20 mouse cellular contexts compared by ENCODE assay signal in the genomic region with DNA sequence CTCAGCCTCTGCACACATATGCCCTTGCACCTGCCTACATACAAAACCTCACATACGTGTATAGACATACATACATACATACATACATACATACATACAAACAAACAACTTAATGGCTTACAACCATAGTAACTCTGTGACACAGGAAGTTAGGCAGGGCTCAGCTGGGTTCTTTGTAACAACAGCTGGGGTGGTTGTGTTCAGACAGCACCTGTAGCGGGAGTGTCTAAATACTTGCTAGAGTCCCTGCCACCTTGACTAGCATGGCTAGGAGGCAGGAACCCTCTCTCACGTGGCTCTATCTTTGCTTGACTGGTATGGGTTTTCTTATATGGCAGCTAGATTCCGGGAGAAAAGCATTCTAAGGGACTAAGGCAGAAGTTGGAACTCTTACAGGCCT. TPM values are rescaled to one million over a fixed set of nuclear protein-coding genes. Genes with fewer than 3 reads are reported as not detected.
A peak's percentile ranks its signal among the peaks of the same experiment; 100 is the strongest.
DNase-seq lines count a peak whose midpoint lies in the region; ATAC-seq and TF ChIP-seq lines count a peak whose summit lies in the region.
"Had no signal": no experiment of that assay in that cellular context is flagged by ENCODE, and none has a peak within 500 bp of the region (broad histone marks: within the 10 kb centered on the region; RNA-seq: fewer than 3 reads in every experiment).

No protein-coding gene starts in this region.

- no peak for TF ChIP-seq POLR2A in spleen, adult 2 months (IDR thresholded peaks at IDR 0.05; ENCODE audit: low read depth, low read length)
- no peak for TF ChIP-seq POLR2A in bone marrow, adult 2 months (IDR thresholded peaks at IDR 0.05; ENCODE audit: borderline replicate concordance, control insufficient read depth, low read depth, low read length)
- no peak for TF ChIP-seq POLR2A in thymus, adult 2 months (IDR thresholded peaks at IDR 0.05; ENCODE audit: control insufficient read depth, extremely low read depth, insufficient read depth, low read length, poor library complexity)

- no peaks in the 10 kb centered on the region for H3K27me3 ChIP-seq in spleen, adult 2 months (ENCODE audit: control insufficient read depth, insufficient read depth, low read length)
- no peaks in the 10 kb centered on the region for H3K27me3 ChIP-seq in thymus, adult 2 months (ENCODE audit: control insufficient read depth, insufficient read depth, low read length)
- no peaks in the 10 kb centered on the region for H3K27me3 ChIP-seq in hindbrain, embryonic 13.5 days
- H3K27me3 ChIP-seq: stomach, embryonic 15.5 days had no signal

- no peaks in the 10 kb centered on the region for H3K9me3 ChIP-seq in hindbrain, embryonic 13.5 days
- H3K9me3 ChIP-seq: forebrain, embryonic 10.5 days; midbrain, embryonic 10.5 days; stomach, embryonic 15.5 days had no signal

- DNase-seq in spleen, adult 2 months (ENCODE audit: low read depth in 1 of 2, low spot score in 2 of 2), result no peak
- no peak for DNase-seq in spleen, postnatal 4 days (ENCODE audit: low spot score in 2 of 2)
- peak; percentile 72 for DNase-seq in thymus, adult 2 months
- DNase-seq in thymus, postnatal 4 days, result peak; percentile 66
- DNase-seq in retina, embryonic 14.5 days (ENCODE audit: low spot score), result no peak
- DNase-seq in gastrocnemius, adult 2 months, result no peak
- DNase-seq: adrenal gland, adult 2 months; cerebellum, adult 11-12 months; cerebellum, postnatal 10 days; gastrocnemius, postnatal 36 days; heart, postnatal 10 days; kidney, adult 18-20 months; right cerebral cortex, postnatal 25 days; spleen, adult 18-20 months had no signal

- 63% methylated on average over 4 of the region's 4 CpGs for WGBS in spleen, adult 2 months
- WGBS in bone marrow, adult 2 months, result 65% methylated on average over 4 of the region's 4 CpGs
- 27% methylated on average over 4 of the region's 4 CpGs for WGBS in thymus, adult 2 months
- WGBS in hindbrain, embryonic 13.5 days, result 97% methylated on average over 4 of the region's 4 CpGs

- no peak overlapping the region for H3K4me3 ChIP-seq in spleen, adult 2 months (ENCODE audit: extremely low read depth, insufficient read depth, insufficient read length)
- H3K4me3 ChIP-seq in bone marrow, adult 2 months (replicated peaks; ENCODE audit: control insufficient read depth, low read depth, low read length), result no peak overlapping the region
- H3K4me3 ChIP-seq in thymus, adult 2 months (ENCODE audit: control insufficient read depth, insufficient read depth, low read length), result no peak overlapping the region
- H3K4me3 ChIP-seq in hindbrain, embryonic 13.5 days, result no peak overlapping the region
- H3K4me3 ChIP-seq in gastrocnemius, adult 2 months, result no peak overlapping the region
- H3K4me3 ChIP-seq: forebrain, embryonic 10.5 days; midbrain, embryonic 10.5 days; stomach, embryonic 15.5 days had no signal

- no peak overlapping the region for H3K9ac ChIP-seq in hindbrain, embryonic 13.5 days
- H3K9ac ChIP-seq: stomach, embryonic 15.5 days had no signal

- H3K27ac ChIP-seq in spleen, adult 2 months (ENCODE audit: insufficient read depth, low read length), result peak overlapping the region; percentile 28; the same call in 1 of the 2 replicates
- peak overlapping the region; percentile 38; the same call in 1 of the 2 replicates for H3K27ac ChIP-seq in bone marrow, adult 2 months (ENCODE audit: control insufficient read depth, insufficient read depth, low read depth, low read length, poor library complexity)
- H3K27ac ChIP-seq in thymus, adult 2 months (ENCODE audit: control insufficient read depth, insufficient read depth, low read length), result peak overlapping the region; percentile 95
- no peak overlapping the region for H3K27ac ChIP-seq in hindbrain, embryonic 13.5 days
- no peak overlapping the region; the same call in 1 of the 2 replicates for H3K27ac ChIP-seq in gastrocnemius, adult 2 months
- H3K27ac ChIP-seq: forebrain, embryonic 10.5 days; midbrain, embryonic 10.5 days; stomach, embryonic 15.5 days had no signal

- no peak for ATAC-seq in hindbrain, embryonic 13.5 days (ENCODE audit: low FRiP score)
- ATAC-seq: forebrain, embryonic 16.5 days had no signal

- intact Hi-C loops in gastrocnemius, adult 2 months (cut with DNase I), result no loop called here

- H3K36me3 ChIP-seq in spleen, adult 2 months (ENCODE audit: control insufficient read depth, insufficient read depth, low read length), result no peaks in the 10 kb centered on the region
- no peaks in the 10 kb centered on the region for H3K36me3 ChIP-seq in thymus, adult 2 months (ENCODE audit: control insufficient read depth, insufficient read depth, low read length)
- H3K36me3 ChIP-seq in hindbrain, embryonic 13.5 days, result no peaks in the 10 kb centered on the region
- H3K36me3 ChIP-seq: stomach, embryonic 15.5 days had no signal

- H3K4me1 ChIP-seq in spleen, adult 2 months (ENCODE audit: control insufficient read depth, insufficient read depth, insufficient read length), result peaks cover 15% of the 10 kb centered on the region
- peaks cover 4% of the 10 kb centered on the region for H3K4me1 ChIP-seq in bone marrow, adult 2 months (ENCODE audit: control insufficient read depth, insufficient read depth, low read length)
- H3K4me1 ChIP-seq in thymus, adult 2 months (replicated peaks; ENCODE audit: control insufficient read depth, insufficient read depth, low read length), result peaks cover 66% of the 10 kb centered on the region
- peaks cover 46% of the 10 kb centered on the region for H3K4me1 ChIP-seq in hindbrain, embryonic 13.5 days (replicated peaks)

- H3K4me2 ChIP-seq in hindbrain, embryonic 13.5 days, result no peak overlapping the region
- H3K4me2 ChIP-seq: stomach, embryonic 15.5 days had no signal

- TF ChIP-seq CTCF in spleen, adult 2 months (IDR thresholded peaks at IDR 0.05; ENCODE audit: extremely low read depth, insufficient read depth, insufficient read length, insufficient replicate concordance), result no peak
- no peak for TF ChIP-seq CTCF in bone marrow, adult 2 months (IDR thresholded peaks at IDR 0.05; ENCODE audit: control insufficient read depth, insufficient read depth, low read length)
- no peak for TF ChIP-seq CTCF in thymus, adult 2 months (IDR thresholded peaks at IDR 0.05; ENCODE audit: borderline replicate concordance, control insufficient read depth, extremely low read depth, insufficient read depth, low read length, poor library complexity)
- no peak for TF ChIP-seq CTCF in gastrocnemius, adult 2 months (IDR thresholded peaks at IDR 0.05)

RNA-seq across cellular contexts. Expression of a gene that starts 27.8 kb away (rescaled TPM):
- polyA plus RNA-seq in spleen, adult 2 months (2012; rRNA removed), result 62.9 and 73.2 TPM in 2 replicates
- 41.3 and 124 TPM in 2 replicates for polyA plus RNA-seq in bone marrow, adult 2 months (2011; ENCODE audit: insufficient read depth, insufficient read length, low replicate concordance, missing spikeins)
- 946 and 968 TPM in 2 replicates for polyA plus RNA-seq in thymus, adult 2 months (2012; rRNA removed)
- 77.3 and 80.0 TPM in 2 replicates for polyA plus RNA-seq in hindbrain, embryonic 13.5 days (2015; fragmentation: Nextera tagmentation; extraction: Ambion mirVana)
- 10 to 100 TPM; 58.6 to 69.8 TPM for total RNA-seq in gastrocnemius, adult 2 months (2021)

RNA-seq across cellular contexts. Expression of a gene that starts 41.8 kb away (rescaled TPM):
- 4.6 and 5.0 TPM in 2 replicates for polyA plus RNA-seq in spleen, adult 2 months (2012; rRNA removed)
- polyA plus RNA-seq in bone marrow, adult 2 months (2011; ENCODE audit: insufficient read depth, insufficient read length, low replicate concordance, missing spikeins), result 3.1 and 3.9 TPM in 2 replicates
- 9.0 and 10.1 TPM in 2 replicates for polyA plus RNA-seq in thymus, adult 2 months (2012; rRNA removed)
- 7.4 and 8.3 TPM in 2 replicates for polyA plus RNA-seq in hindbrain, embryonic 13.5 days (2015; fragmentation: Nextera tagmentation; extraction: Ambion mirVana)
- total RNA-seq in gastrocnemius, adult 2 months (2021), result 1 to 10 TPM; 7.9 to 8.2 TPM

Comparison
In these comparisons a context has a peak if more than half of its experiments do, and no peak if none do; other contexts are left out.
1. DNase-seq: peak in thymus, adult 2 months (single experiment) and thymus, postnatal 4 days (single experiment); none in spleen, adult 2 months (0 of 2), spleen, postnatal 4 days (0 of 2), retina, embryonic 14.5 days (single experiment) and gastrocnemius, adult 2 months (single experiment).
2. H3K27ac ChIP-seq: peak in spleen, adult 2 months (single experiment), bone marrow, adult 2 months (single experiment) and thymus, adult 2 months (single experiment); none in hindbrain, embryonic 13.5 days (single experiment) and gastrocnemius, adult 2 months (single experiment).